Mouse (Mus musculus) liver (tissue): ENCODE results near the gene Gm21974.
"Not testable (repeated sequence)": the region's sequence is repeated elsewhere in the genome, so short reads cannot be mapped to it uniquely, and the experiment has no call there.

Experiments
- DNase-seq: peaks from one replicate; pipeline ENCODE4 v3.0.0-alpha.2; 2020; ENCODE audit warnings: mixed read lengths

The Gm21974 gene

DNA sequence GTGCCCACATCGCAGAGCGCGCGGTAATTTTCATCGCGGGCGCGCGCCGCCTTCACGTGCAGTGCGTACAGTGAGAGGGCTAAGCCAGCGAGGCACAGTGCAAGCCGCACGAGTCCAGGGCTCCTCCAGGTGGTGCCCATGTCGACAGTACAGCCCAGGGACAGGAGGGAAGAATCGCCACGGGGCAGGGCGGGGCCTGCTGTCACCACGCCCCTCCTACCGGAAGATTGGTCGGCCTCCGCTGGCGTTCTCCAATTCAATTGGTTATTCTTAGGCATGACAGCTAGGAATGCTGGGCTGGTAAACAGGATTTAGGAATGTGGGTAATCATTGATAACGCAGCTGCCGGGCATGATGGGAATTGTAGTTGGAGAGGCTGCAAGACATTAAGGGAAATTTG, at the start of gene Gm21974, which contains the start of gene Vkorc1:
Gene Gm21974 (minus strand): TSS at position 13 of the 400 bp plus-strand sequence.
Gene Vkorc1 (minus strand): TSS at position 176 of the 400 bp plus-strand sequence.
- DNase-seq = peak; percentile 96

DNA sequence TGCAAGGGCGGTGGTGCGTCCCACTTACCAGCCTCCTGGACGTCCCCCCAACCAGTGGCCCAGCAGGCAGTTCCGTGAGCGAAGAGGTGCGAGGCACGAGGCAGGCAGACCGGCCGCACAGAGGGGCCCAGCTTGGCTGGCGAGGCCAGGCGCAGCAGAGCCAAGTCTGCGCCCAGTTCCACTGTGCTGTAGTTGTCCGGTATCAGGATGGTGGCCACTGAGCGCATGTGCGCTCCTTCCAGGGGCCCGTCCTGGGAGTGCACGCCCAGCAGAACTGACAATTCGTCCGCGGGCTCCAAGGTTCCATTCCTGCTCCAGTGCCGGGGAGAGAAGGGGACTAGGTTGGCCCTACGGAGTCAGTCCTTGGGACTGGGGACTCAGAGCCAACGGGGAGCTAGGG, 49.4 kb upstream of the Gm21974 start:
- DNase-seq = no peak

DNA sequence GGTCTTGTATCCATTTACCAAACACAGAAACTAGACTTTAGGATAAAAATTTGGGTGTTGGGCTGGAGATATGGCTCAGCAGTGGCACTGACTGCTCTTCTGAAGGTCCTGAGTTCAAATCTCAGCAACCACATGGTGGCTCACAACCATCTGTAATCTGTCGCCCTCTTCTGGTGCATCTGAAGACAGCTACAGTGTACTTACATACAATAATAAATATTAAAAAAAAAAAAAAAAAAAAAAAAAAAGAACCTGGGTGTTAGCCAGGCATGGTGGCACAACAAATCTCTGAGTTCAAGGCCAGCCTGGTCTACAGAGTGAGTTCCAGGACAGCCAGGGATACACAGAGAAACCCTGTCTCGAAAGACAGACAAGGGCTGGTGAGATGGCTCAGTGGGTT, 46.8 kb upstream of the Gm21974 start:
- not testable (repeated sequence) for DNase-seq

DNA sequence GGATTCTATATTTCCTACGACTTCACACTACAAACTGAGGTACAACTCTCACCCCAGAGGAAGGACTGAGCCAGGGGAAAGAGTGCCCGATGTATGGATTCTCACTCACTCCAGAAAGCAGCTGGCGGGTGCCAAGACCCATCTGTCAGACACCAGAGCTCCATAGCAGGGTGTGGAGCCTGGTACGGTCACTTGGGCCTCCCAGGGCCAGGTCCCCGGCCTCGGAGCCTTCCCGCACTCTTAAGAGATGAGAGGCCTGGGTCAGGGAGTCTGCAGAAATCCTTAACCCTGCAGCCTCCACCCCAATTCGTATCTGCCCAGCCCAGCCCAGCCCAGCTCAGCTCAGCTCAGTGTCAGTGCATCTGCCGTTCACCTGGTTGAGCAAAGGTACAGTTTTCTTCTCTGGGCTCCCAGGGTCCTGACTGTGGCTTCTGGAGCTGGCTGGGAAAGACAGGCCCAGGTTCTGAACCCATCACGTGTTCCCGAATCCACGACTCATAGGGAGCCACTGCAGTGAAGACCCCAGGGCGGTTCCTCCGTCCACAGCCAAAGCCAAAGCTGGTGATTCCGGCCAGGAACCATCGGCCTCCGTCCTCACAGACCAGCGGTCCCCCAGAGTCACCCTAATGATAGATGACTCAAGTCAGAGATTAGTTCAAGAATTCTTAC, 41.1 kb upstream of the Gm21974 start:
- DNase-seq = no peak

DNA sequence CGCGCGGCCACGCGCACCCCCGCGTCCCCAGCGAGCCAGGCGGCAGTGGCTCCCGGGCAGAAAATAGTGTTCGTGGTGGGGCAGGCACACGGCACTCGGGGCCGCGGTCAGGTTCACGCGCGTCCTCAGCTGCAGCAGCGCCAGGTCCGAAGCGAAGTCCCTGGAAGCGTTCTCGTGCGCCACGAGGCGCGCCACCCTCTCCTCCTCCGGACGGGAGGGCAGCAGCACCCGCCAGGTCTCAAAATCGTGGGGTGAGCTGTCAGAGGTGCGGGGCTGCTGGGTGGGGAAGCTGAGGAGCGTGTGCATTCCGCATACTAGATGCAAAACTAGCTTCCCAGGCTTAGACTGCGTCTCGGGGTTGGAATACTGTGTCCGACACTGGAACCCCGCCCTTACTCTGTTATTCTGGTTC, 40.5 kb upstream of the Gm21974 start:
- peak; percentile 31 for DNase-seq

DNA sequence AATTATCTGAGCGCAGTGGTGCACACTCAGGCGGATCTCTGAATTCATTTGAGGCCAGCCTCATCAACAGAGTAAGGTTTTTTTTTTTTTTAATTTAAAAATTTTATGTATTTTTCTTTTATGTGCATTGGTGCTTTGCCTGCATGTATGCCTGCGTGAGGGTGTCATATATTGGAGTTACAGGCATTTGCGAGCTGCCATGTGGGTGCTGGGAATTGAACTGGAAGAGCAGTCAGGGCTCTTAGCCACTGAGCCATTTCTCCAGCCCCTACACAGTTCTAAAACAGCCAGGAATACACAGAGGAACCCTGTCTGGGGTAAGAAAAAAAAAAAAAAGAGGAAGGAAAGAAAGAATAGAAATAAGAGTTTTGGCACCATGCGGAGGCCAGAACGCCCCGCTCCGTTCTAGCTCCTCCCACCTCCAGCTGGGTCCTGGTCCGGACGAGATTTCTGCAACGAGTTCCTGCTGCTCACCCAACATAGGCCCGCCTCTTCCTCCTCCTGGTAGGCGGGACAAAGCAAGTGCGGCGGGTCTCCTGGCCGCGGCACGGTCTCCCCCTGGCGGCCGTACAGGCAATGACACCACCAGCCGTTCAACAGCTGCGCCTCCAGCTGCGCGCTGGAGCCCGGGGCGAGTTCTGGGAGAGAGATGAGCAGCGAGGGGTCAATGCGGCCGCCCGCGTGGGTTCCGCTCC, 39.9 kb upstream of the Gm21974 start:
- DNase-seq = peak; percentile 95

DNA sequence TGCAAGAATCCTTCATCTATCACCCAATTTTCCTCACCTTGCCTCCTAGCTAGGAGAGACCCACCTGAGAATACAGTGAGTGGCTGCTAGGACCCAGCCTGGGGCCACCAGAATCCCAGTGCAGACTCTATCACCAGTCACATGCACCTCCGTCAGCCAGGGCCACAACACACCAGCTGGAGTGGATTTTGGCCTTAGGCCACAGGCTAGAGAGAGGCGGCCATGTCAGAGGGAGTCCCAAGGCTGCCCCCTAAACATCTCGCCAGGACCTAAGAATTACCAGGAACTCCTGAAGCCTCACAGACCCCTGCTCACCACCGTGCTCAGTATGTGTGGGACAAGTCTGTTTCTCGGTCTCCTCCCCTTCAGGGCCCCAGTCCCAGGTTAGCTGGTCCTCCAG, 38.8 kb upstream of the Gm21974 start:
- DNase-seq = no peak

DNA sequence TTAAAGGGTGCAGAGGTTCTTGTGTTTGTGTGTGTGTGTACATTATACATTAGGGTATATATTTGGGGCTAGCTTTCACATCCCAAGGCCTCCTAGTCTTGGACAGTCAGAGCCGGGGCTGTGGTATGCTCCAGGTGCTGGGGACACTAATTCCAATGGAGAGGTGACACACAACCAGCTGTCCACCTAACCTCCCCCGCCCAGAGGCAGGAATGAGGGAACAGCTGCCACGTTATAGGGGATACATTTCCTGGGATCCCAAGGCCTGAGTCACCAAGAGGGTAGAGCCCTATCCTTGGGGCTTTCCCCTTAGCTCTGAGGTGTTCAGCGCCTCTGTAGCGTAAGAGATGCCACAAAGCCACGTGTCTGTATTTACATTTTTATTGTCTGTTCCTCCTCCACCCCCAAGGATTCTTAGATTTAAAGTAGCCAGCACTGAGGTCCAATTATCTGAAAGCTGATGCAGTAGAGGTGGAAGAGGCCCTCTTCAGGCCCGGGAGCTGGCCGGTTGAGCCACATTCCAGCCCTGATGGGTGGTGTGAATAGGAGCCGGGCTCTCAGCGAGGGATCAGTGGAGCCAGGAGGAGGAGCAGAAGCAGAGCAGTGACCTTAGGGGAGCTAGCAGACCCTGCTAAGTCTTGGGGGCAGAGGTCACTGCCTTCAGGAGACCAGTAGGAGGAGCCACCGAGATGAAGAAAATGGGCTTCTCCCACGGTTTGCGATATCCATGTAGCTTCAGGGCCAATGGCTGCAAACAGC, 37.2 kb upstream of the Gm21974 start:
- DNase-seq = no peak

DNA sequence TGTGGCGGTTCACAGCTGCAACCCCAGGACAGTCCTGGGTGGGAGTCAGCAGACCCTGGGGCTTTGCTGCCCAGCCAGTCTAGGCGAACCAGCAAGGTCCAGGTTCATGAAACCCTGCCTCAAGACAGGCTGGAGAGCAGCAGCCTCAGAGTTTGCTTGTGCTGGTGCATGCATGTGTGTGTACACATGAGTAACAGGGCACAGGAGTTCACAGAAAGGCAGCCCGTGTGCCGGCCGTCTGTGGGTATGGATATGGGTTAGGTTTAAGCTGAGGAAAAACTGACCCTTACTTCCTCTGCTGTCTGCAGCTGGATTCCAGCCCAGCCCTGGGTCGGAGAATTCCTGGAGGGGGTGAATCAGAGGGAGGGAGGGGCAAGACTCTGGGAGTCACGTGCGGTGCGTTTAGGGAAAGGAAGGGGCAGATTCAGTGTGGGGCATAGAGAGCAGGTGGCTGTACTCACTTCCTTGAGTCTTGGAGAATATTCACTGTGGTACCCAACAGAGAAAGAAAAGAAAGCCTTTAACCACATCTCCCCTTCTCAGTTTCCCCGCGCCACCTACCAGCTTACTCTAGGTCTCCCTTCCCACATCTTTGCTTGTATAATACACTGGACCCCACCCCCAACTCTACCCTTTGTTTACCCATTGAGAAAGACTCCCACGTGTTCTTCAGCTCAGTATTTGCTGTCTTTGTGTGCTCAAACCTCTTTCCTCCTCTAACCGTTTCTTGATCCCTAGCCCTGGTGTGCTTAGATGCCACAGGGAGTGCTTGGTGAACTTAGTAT, 36.3 kb upstream of the Gm21974 start:
- DNase-seq = no peak

DNA sequence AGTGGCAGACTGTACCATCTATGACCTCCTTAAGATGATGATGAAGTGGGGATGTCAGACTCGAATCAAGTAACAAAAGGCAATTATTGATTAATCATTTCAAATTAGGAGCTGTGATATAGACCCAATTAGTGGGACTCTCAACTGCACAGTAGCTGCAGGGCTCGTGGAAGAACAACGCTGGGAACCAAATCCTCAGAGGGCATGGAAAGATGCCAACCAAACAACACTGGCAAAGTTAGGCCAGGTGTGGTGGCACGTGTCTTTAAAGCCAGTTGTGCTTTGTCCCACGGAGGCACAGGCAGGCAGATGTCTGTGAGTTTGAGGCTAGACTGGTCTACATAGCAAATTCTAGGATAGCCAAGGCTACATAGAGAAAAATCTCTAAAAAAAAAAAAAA, 35.4 kb upstream of the Gm21974 start:
- no peak for DNase-seq

DNA sequence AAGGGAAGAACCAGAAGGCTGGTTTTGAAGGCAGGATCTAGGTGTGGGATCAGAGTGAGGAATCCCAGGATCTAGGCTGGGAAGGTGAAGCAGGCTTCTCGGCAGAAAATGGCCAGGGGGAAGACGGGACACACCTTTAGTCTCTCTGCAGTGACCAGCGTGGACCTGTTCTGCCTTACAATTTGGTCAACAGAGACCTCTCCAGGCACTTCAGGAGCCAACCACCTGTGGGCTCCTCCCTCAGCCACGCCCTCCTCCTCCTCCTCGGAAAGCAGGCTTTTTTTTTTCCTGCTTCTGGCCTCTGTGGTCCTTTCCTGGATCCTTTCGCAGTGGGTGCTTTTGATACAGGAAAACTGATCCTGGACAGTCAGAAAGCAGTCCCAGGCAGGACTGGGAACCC, 34.7 kb upstream of the Gm21974 start, which contains the start of gene Prss8:
Gene Prss8 (minus strand): TSS at position 182 of the 400 bp plus-strand sequence.
- DNase-seq = peak; percentile 65

DNA sequence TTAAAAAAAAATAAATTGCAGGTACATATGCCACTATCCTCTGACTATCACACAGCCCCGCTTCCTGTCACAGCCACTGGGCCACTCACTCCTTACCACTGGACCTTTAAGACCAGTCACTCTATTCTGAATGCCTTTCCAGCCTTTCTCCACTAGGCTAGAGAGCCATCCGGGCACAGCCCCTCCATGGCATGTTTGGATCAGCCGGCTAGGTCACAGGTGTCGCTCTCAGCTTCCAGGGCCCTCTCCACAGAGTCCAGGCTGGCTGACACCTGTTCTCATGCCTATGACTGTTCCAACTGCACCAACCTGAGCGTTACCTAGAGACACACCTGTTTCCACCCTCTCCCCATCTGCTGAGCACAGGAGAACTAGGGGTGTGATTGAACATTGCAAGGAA, 33.3 kb upstream of the Gm21974 start:
- no peak for DNase-seq

DNA sequence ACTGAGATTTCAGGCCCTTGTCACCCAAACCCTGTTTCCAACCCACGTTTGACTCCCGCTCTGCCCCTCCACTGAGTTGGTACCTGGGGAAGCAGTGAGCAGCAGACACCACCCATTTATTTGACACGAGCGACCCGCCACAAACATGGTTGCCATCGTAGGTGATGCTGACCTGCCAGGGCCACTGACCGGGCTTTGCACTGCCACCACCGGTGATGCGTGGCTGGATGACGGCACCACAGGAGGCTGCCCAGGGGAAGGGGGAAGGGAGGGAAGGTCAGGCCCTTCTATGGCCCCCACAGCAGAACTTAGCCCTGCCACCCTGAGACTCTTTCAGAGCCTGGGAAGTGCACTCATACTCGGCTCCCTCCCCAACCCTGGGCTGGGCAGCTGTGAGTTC, 32.5 kb upstream of the Gm21974 start:
- DNase-seq = no peak

DNA sequence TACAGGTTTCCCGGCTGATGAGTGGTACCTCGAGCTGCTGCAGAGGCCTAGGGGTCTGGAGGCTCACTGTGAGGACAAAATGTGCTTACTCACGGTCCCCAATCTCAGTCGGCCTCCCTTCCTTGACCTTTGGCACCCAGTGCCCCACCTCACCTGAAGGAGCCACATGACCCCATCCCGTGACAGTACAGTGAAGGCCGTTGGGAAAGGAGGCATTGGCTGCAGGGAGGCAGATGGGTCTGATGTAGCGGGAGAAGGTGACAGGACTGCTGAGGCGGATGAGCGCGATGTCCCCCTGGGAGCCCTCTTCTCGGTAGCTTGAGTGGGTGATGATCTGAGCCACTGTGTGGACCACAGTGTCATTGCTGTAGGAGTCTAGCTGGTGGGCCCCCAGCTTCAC, 31.6 kb upstream of the Gm21974 start:
- DNase-seq = no peak

DNA sequence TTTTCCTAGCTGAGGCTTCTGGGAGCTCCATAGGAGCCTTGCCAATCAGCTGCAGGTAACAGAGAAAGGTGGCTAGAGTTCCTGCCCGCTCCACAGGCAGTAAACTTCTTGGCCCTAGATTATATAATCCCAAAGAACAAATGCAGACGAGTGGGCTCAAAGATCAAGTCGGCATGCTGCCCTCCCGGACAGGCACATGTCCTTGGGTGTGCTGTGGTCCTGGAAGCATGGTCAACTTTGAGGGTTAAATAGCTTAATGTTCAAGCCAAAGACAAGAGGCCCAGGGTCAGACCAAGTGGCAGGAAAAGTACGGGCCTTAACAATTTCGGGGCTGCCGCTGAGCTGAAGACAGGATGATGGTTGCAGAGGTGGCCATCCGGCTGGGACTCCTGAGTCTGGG, 30.8 kb upstream of the Gm21974 start:
- no peak for DNase-seq

DNA sequence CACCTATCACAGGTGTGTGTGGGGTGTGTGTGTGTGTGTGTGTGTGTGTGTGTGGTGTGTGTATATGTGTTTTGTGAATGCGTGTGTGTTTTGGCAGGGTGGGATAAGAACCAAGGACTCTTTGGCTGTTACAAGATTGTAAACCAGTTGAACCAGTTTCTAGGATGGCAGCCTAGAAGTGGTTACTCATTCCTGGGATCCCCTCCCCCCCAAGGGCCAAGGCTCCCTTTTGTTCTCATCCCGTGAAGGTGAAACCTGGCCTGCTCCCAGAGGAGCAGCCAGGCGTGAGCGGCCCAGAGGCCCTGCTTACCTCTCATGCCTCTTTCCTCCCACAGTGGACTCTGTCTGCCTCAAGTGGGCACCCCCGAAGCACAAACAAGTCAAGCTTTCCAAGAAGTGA, 30.0 kb upstream of the Gm21974 start:
- no peak for DNase-seq

DNA sequence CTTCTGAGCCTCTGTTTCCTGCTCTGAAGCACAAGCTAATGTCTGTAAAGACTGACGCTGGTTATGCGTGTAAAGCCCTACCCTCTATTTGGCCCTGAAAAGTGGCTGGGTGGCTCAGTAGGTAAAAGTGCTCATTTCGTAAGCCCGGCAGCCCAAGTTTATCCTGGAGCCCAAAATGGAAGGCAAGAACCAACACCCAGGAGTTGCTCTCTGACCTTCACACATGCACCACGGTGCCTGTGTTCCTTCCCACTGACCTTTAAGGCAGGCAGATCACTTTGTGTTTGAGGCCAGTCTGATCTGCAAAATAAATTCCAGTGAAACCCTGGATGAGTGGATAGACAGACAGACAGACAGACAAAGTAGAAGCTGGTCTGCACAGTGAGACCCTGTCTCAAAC, 28.5 kb upstream of the Gm21974 start:
- no peak for DNase-seq

DNA sequence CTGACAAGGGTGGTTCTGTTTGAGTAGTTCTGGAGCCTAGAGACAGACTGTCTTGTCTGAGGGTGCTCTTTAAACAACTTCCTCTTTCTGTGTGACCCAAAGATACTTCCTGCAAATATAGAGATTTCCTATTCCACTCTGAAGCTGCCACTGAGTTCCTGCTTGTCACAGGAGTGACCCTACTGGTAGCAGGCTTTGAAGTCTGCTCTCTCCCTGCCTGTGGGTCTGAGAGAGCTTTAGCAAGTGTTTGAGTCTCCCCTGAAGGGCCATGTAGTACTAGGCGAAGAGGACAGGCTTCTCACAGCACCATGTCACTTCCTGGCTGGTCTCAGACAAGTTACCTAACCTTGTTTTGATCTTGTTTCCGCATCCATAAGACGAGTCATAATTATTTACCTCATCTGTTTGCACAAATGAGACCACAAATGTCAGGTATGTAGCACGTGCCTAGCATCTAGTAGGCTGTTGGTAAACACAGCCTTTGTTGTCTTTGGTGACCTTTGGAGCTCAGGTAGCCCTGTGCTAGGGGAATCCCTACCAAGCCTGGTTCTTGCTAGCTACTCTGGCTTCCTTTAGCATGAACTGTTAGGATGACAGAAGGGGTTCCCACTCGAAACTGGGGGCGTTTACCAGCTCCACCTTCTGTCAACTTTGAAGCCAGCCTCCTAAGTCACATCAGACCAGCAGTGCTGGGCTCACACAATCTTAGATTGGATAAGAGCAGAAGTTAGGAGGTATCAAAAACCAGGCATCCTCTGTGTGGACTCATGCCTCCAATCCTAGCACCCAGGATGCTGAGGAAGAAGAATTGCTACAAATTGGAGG, 27.4 kb upstream of the Gm21974 start:
- no peak for DNase-seq

DNA sequence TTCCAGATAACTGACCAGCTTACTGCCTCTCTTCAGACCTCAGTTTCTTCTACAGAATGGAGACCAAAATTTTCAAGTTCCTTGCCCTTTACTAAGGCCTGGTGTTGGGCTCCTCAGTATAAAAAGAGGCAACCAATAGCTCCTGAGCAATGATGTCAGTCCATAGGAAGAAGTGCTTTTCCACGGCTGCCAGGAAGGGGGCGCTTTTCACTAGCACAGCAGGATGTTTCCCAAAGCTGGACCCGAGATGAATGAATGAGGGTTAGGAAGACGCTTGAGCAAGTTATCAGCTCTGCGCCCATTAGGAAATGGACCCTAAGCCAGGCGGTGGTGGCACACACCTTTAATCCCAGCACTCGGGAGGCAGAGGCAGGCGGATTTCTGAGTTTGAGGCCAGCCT, 26.3 kb upstream of the Gm21974 start:
- DNase-seq = peak; percentile 58

DNA sequence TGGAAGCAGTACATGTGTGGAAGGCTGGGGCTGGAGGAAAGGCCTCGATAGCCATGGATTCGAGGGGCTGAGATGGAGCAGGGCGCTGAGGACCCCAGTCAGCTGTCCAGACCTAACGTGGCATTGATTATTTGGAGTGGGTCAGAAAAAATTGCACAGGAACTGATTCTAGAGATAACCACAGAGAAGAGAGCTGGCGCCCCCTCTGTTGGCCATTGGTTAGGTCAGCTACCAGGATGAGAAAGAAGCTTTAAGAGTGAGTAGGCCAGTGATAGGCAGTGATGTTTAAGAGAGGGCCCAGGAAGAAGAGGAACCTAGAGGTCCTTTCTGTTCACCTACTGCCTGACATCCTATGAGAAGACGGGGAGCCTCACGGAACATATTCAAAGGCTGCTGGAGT, 24.0 kb upstream of the Gm21974 start:
- peak; percentile 47 for DNase-seq

DNA sequence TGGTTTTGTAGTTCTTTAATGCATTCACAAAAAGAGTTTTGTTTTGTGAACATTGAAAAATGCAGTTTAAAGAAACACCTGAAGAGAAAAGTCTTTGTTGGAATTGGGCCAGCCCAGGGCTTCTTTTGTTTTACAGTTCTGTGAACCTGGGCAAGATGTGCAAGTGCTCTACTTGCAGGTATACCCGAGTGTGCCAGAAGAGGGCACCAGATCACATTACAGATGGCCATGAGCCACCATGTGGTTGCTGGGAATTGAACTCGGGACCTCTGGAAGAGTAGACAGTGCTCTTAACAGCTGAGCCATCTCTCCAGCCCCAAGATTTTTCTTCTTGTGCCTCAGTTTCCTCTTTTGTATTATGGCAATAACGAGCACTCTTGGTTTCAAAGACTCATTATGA, 22.9 kb upstream of the Gm21974 start:
- peak; percentile 72 for DNase-seq

DNA sequence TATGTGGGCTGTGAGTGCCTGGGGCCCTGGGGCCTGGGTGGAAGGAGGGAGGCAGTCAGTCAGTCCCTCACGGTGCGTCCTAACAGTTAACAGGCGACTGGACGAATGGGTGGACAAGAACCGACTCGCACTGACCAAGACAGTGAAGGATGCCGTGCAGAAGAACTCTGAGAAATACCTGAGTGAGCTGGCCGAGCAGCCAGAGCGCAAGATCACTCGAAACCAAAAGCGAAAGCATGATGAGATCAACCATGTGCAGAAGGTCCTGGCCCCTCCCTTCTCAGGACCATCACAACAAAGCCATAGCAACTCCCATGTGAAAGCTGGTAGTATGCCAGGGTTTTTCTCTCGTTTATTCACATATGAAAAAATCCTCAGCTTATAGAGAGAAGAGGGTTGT, 20.0 kb upstream of the Gm21974 start:
- DNase-seq = no peak
